Mouse (Mus musculus): Measurements from ENCODE around the gene Hpcal4.

Gene Hpcal4

GRCm38 (mm10) chr4:123202094-123202420, 19.0 kb downstream of the Hpcal4 start:
- no peak for DNase-seq

GRCm38 (mm10) chr4:123207337-123207736, 24.3 kb downstream of the Hpcal4 start:
- no peak for DNase-seq

- no peak for DNase-seq
These were observed 28.0 kb downstream of the Hpcal4 start for GRCm38 (mm10) chr4:123210996-123211395.

- DNase-seq, result no peak
These were observed 28.4 kb downstream of the Hpcal4 start for GRCm38 (mm10) chr4:123211453-123211852.

GRCm38 (mm10) chr4:123212330-123212729, 29.3 kb downstream of the Hpcal4 start:
- DNase-seq, result no peak

- no peak for DNase-seq
These were observed 30.9 kb downstream of the Hpcal4 start for GRCm38 (mm10) chr4:123213975-123214374.

GRCm38 (mm10) chr4:123215367-123215766, 32.3 kb downstream of the Hpcal4 start:
- DNase-seq, result no peak

GRCm38 (mm10) chr4:123216782-123217181, 33.8 kb downstream of the Hpcal4 start:
- DNase-seq, result no peak

- DNase-seq, result peak in 1 of 2 experiments; percentile 18
These were observed 36.8 kb downstream of the Hpcal4 start for GRCm38 (mm10) chr4:123219720-123220357.

GRCm38 (mm10) chr4:123220637-123221036, 37.6 kb downstream of the Hpcal4 start:
- no peak for DNase-seq

GRCm38 (mm10) chr4:123223309-123223708, 40.3 kb downstream of the Hpcal4 start:
- DNase-seq, result no peak

GRCm38 (mm10) chr4:123225718-123226403, 42.8 kb downstream of the Hpcal4 start:
- DNase-seq, result no peak

GRCm38 (mm10) chr4:123227707-123228106, 44.7 kb downstream of the Hpcal4 start:
- no peak for DNase-seq

GRCm38 (mm10) chr4:123228270-123228669, 45.2 kb downstream of the Hpcal4 start:
- no peak for DNase-seq

GRCm38 (mm10) chr4:123229166-123229565, 46.1 kb downstream of the Hpcal4 start:
- DNase-seq, result no peak

- no peak for DNase-seq
These were observed 49.8 kb downstream of the Hpcal4 start for GRCm38 (mm10) chr4:123232841-123233240.

GRCm38 (mm10) chr4:123233492-123234084, 50.6 kb downstream of the Hpcal4 start, which contains the start of gene Heyl:
TSS of gene Heyl (plus strand) at chr4:123233556.
- DNase-seq, result no peak

- DNase-seq, result no peak
These were observed 52.9 kb downstream of the Hpcal4 start for GRCm38 (mm10) chr4:123235835-123236430.

GRCm38 (mm10) chr4:123236431-123237031, 53.5 kb downstream of the Hpcal4 start:
- DNase-seq, result no peak

- no peak for DNase-seq
These were observed 54.6 kb downstream of the Hpcal4 start for GRCm38 (mm10) chr4:123237386-123238266.

- DNase-seq, result no peak
These were observed 56.6 kb downstream of the Hpcal4 start for GRCm38 (mm10) chr4:123239361-123240203.
